1 mouse cellular context compared by ENCODE assay signal in genomic region chr8:105981146-105981545, GRCm38 (mm10).
TF ChIP-seq lines count a peak whose summit lies in the region.

No protein-coding gene starts in this region.

TF ChIP-seq in MEL, 35 proteins besides CTCF, POLR2A, EP300 and RAD21:
- TF ChIP-seq MYC (IDR thresholded peaks at IDR 0.05; ENCODE audit: low read depth, low read length) (0 out of 2 replicates have a peak, but pooled peaks have one; percentile 28), TBP (IDR thresholded peaks at IDR 0.05; ENCODE audit: low read depth, low read length) (no peak), MXI1 (IDR thresholded peaks at IDR 0.05; ENCODE audit: low read depth, low read length) (no peak), ZC3H11A (IDR thresholded peaks at IDR 0.05; ENCODE audit: low read depth, low read length) (peak; percentile 11; the same call in 1 of the 2 replicates), E2F4 (IDR thresholded peaks at IDR 0.05; ENCODE audit: borderline replicate concordance, low read depth, low read length) (no peak), SMC3 (IDR thresholded peaks at IDR 0.05; ENCODE audit: low read depth, low read length) (peak; percentile 35)
